Mouse (Mus musculus) effector memory CD4-positive, alpha-beta T cell, adult 7 months (primary cell): ENCODE measurements around the gene Mphosph10. TPM values are rescaled to one million over a fixed set of nuclear protein-coding genes. Genes with fewer than 3 reads are reported as not detected.

Experiments used
- polyA plus RNA-seq: library from polyadenylated mRNA; unstranded; fragments of 100-300 nt; shearing (Covaris generic); gene quantifications from one replicate; pipeline ENCODE4 v1.2.1, GENCODE M21; 2017

Gene Mphosph10
- polyA plus RNA-seq = 49.3 TPM

DNA sequence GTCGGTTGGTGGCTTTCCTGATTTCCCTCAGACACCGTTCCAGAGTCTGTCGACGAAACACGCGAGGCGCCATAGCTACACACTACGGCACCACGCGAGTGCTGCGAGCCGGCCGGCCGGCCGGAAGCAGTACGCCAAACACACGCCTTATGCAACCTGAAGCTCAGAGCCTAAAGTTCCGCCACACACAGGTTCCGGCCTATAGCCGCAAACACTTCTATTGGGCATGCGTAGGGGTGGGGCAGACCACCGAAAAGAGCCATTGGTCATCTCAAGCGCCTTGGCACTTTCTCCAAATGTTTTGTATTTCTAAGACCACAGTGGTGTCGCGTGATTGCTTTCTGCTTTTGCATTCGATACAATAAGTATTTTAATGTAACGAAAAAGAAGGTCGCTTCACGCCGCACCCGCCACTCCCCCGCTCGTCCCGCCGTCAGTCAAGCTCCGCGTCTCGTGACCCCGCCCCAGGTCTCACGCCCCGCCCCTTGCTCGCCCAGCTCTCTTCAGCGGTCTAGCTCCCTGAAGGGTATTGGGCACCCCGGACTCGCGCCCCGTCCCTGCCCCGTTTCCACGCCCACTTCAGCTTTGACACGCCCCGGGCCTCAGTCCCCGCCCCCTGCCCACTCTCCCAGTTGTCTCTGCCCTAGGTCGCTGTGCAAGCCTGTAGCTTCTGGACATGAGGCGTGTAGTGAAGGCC, at the start of gene Mphosph10, which contains the start of gene Mcee:
Gene Mphosph10 (minus strand): TSS at position 147 of the 697 bp plus-strand sequence.
Gene Mcee (plus strand): TSS at position 486 of the 697 bp plus-strand sequence.

DNA sequence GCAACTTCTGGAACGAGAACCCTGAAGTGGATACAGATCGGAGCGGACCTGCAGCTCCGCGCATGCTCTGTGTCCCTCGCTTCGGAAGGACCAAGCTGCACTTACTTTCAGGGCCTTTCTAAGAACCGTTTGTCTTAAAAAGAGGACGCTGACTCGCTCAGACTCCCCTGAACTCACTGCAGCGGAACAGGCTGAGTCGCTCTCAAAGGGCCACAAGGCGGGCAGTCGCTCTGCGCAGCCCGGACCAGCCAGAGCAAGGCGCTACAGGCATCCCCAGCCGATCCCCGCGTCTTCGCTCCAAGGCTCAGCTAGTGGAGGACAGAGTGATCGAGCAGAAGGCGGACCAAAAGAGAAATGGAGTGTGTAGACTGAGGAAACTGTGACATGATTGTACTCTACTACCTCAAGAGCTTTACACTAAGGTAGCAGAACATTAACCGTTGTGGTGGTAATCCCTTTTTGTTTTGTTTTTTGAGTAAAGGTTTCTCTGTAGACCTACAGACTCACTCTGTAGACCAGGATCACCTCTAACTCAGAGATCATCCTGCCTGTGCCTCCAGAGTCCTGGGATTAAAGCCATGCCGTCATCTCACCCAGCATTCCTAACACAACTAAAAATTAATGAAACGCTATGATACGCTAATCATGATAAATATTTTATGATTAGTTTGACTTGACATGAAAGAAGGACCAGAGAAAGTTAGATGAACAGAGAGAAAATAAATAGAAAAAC, 18.1 kb downstream of the Mphosph10 start, which contains the start of gene Fan1:
Gene Fan1 (minus strand): TSS at position 266 of the 733 bp plus-strand sequence.

Other genes with a start within 250 kb of the Mphosph10 start
- gene Trpm1, start 238.4 kb downstream of the Mphosph10 start, polyA plus RNA-seq = 1.9 TPM
- gene Mtmr10, start 104.6 kb downstream of the Mphosph10 start, polyA plus RNA-seq = 8.1 TPM
- gene Fan1, start 18.2 kb downstream of the Mphosph10 start, polyA plus RNA-seq = 4.7 TPM
- 10.7 TPM for gene Mcee, start 339 bp upstream of the Mphosph10 start, polyA plus RNA-seq
- gene Apba2, start 109.4 kb upstream of the Mphosph10 start, polyA plus RNA-seq = not detected